In the genomic region with DNA sequence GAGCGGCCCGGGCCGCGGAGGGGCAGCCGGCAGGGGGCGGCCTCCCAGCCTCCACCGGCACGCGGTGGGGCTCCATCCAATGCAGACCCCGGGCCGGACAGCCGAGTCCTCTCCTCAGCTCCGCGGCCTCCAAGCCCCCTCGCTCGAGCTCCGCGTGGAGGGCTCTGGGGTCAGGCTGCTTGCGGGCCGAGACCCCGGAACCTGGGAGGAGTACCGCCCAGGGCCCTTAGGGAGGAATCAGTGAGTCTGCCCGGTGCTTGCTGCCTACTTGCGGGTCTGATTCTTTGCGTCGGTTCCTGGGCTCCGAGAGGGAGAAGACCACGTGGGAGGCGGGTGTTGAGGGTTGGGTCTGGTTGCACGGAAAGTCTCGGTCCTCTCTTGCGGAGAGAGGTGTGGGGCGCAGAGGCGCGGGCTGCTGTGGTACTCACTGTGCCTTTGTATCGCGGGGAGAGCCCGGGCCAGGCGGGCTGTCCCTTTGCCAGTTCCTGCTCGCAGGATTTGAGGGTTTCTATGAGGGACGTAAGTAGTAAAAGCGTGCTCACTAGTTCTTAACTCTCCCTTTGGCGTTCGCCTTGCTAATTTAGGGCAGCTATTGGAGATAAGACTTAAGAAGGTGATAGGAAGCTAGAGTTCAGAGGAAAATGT, we compare ENCODE assay signal across 8 mouse cellular contexts. TPM values are rescaled to one million over a fixed set of nuclear protein-coding genes. Genes with fewer than 3 reads are reported as not detected.
DNase-seq lines count a peak whose midpoint lies in the region; ATAC-seq and TF ChIP-seq lines count a peak whose summit lies in the region.

No protein-coding gene starts in this region.

- in situ Hi-C loops in CH12.LX (cut with MboI; ENCODE audit: low pct_ligation_motif_present, low pct_unique_long_range_greater_than_20kb, low sequenced_read_pairs), result no loop called here

- no peaks in the 10 kb centered on the region for H3K9me3 ChIP-seq in CH12.LX (replicated peaks; ENCODE audit: low read length)
- no peaks in the 10 kb centered on the region for H3K9me3 ChIP-seq in forebrain, embryonic 13.5 days (replicated peaks)
- H3K9me3 ChIP-seq in neural tube, embryonic 15.5 days (replicated peaks), result no peaks in the 10 kb centered on the region

- H3K27me3 ChIP-seq in CH12.LX (replicated peaks), result peaks cover 6% of the 10 kb centered on the region
- H3K27me3 ChIP-seq in forebrain, embryonic 13.5 days, result peaks cover 3% of the 10 kb centered on the region; the same call in 1 of the 2 replicates
- H3K27me3 ChIP-seq in neural tube, embryonic 15.5 days (replicated peaks), result no peaks in the 10 kb centered on the region

- no peak; the same call in 1 of the 2 replicates for TF ChIP-seq EP300 in CH12.LX (IDR thresholded peaks at IDR 0.05; ENCODE audit: low read length)

- dilution Hi-C loops in CH12.LX (cut with MboI; ENCODE audit: extremely low pct_ligation_motif_present, extremely low pct_unique_long_range_greater_than_20kb, low sequenced_read_pairs), result no loop called here

- peak; percentile 63 for ATAC-seq in forebrain, embryonic 13.5 days
- ATAC-seq in neural tube, embryonic 15.5 days (ENCODE audit: low FRiP score), result no peak; the same call in 1 of the 2 replicates

- TF ChIP-seq RAD21 in CH12.LX (IDR thresholded peaks at IDR 0.05; ENCODE audit: low read depth, low read length), result no peak

- H3K36me3 ChIP-seq in CH12.LX (replicated peaks in 1 of 2; ENCODE audit: control insufficient read depth in 1 of 2, insufficient read depth in 1 of 2, low read length in 1 of 2), result peaks cover 0 to 16% of the 10 kb centered on the region in 2 experiments
- no peaks in the 10 kb centered on the region for H3K36me3 ChIP-seq in forebrain, embryonic 13.5 days (ENCODE audit: poor library complexity, severe bottlenecking)
- H3K36me3 ChIP-seq in neural tube, embryonic 15.5 days, result no peaks in the 10 kb centered on the region

- intact Hi-C loops in heart, postnatal 36 days (cut with DNase I), result no loop called here

- WGBS in forebrain, embryonic 13.5 days, result 0% methylated on average over 39 of the region's 44 CpGs
- WGBS in lung, adult 2 months, result under 1% methylated on average over 44 of the region's 44 CpGs
- WGBS in neural tube, embryonic 15.5 days, result 0% methylated on average over 39 of the region's 44 CpGs

- peak overlapping the region; percentile 98 for H3K4me2 ChIP-seq in CH12.LX (ENCODE audit: insufficient read depth, low read depth, poor library complexity, severe bottlenecking)
- peak overlapping the region; percentile 65 for H3K4me2 ChIP-seq in forebrain, embryonic 13.5 days
- peak overlapping the region; percentile 86 for H3K4me2 ChIP-seq in neural tube, embryonic 15.5 days

- peak overlapping the region; percentile 72 to 77 (median 76) for H3K4me3 ChIP-seq in CH12.LX (replicated peaks in 1 of 3; ENCODE audit: low read depth in 2 of 3, low read length in 2 of 3, poor library complexity in 1 of 3)
- peak overlapping the region; percentile 83 for H3K4me3 ChIP-seq in forebrain, embryonic 13.5 days
- H3K4me3 ChIP-seq in layer of hippocampus, adult 2 months, result peak overlapping the region; percentile 97
- H3K4me3 ChIP-seq in lung, adult 2 months (replicated peaks; ENCODE audit: extremely low read depth, low read depth, low read length), result peak overlapping the region; percentile 70
- H3K4me3 ChIP-seq in neural tube, embryonic 15.5 days (replicated peaks), result peak overlapping the region; percentile 66

- peaks cover 33% of the 10 kb centered on the region for H3K79me2 ChIP-seq in CH12.LX (replicated peaks; ENCODE audit: control insufficient read depth, extremely low read depth, insufficient read depth, poor library complexity, severe bottlenecking)

- H3K4me1 ChIP-seq in CH12.LX (ENCODE audit: control insufficient read depth in 1 of 2, insufficient read depth in 2 of 2), result peaks cover 8 to 42% of the 10 kb centered on the region in 2 experiments; a peak in 3 of 4 replicates
- H3K4me1 ChIP-seq in forebrain, embryonic 13.5 days, result peaks cover 28% of the 10 kb centered on the region
- peaks cover 3% of the 10 kb centered on the region for H3K4me1 ChIP-seq in lung, adult 2 months (ENCODE audit: control insufficient read depth, insufficient read depth, low read length)
- H3K4me1 ChIP-seq in neural tube, embryonic 15.5 days, result peaks cover 30% of the 10 kb centered on the region

- peak; percentile 65 for TF ChIP-seq POLR2A in CH12.LX (IDR thresholded peaks at IDR 0.05; ENCODE audit: low read depth, low read length)
- peak; percentile 62; the same call in 1 of the 2 replicates for TF ChIP-seq POLR2A in lung, adult 2 months (IDR thresholded peaks at IDR 0.05; ENCODE audit: borderline replicate concordance, extremely low read depth, low read depth, low read length)

- peak overlapping the region; percentile 26 for H3K27ac ChIP-seq in CH12.LX (ENCODE audit: insufficient read depth, low read depth)
- H3K27ac ChIP-seq in forebrain, embryonic 13.5 days, result peak overlapping the region; percentile 83
- peak overlapping the region; percentile 95 for H3K27ac ChIP-seq in layer of hippocampus, adult 2 months
- H3K27ac ChIP-seq in neural tube, embryonic 15.5 days (replicated peaks), result peak overlapping the region; percentile 92

- peak overlapping the region; percentile 85 for H3K9ac ChIP-seq in CH12.LX (ENCODE audit: insufficient read depth, low read depth)
- H3K9ac ChIP-seq in forebrain, embryonic 13.5 days, result peak overlapping the region; percentile 80
- peak overlapping the region; percentile 73 for H3K9ac ChIP-seq in neural tube, embryonic 15.5 days (replicated peaks)

- peak in 1 of 2 experiments; percentile 58; a peak in 2 of 4 replicates for TF ChIP-seq CTCF in CH12.LX (conservative IDR thresholded peaks at IDR 0.05 in 1 of 2, IDR thresholded peaks at IDR 0.05 in 1 of 2; ENCODE audit: low read depth in 2 of 2, low read length in 2 of 2)
- peak; percentile 64 for TF ChIP-seq CTCF in layer of hippocampus, adult 2 months (conservative IDR thresholded peaks at IDR 0.05)
- TF ChIP-seq CTCF in lung, adult 2 months (IDR thresholded peaks at IDR 0.05; ENCODE audit: insufficient read depth, low read length), result no peak

- peak; percentile 88 for DNase-seq in CH12.LX (ENCODE audit: extremely low read depth)
- peak; percentile 53 for DNase-seq in c-Kit-positive CD71-negative TER-119-negative erythroid progenitor cells, embryonic 14.5 days (ENCODE audit: low read depth)
- DNase-seq in heart, postnatal 36 days, result peak; percentile 59 to 80
- DNase-seq in layer of hippocampus, adult 2 months (ENCODE audit: low spot score in 2 of 2), result peak; percentile 61 to 68
- DNase-seq in lung, adult 2 months, result peak; percentile 71
- peak; percentile 86 for DNase-seq in testis, postnatal 14 days (ENCODE audit: low spot score)

TF ChIP-seq in CH12.LX, 34 proteins besides CTCF, POLR2A, EP300 and RAD21 (continues in another document):
- TF ChIP-seq MEF2A (IDR thresholded peaks at IDR 0.05; ENCODE audit: borderline replicate concordance, low read depth, low read length) (peak; percentile 30; the same call in 1 of the 2 replicates), TCF12 (IDR thresholded peaks at IDR 0.05; ENCODE audit: low read depth, low read length) (0 out of 2 replicates have a peak, but pooled peaks have one; percentile 14), SIN3A (IDR thresholded peaks at IDR 0.05; ENCODE audit: low read length) (peak; percentile 96), CHD1 (IDR thresholded peaks at IDR 0.05; ENCODE audit: low read depth, low read length) (peak; percentile 82; the same call in 1 of the 2 replicates), ZKSCAN1 (IDR thresholded peaks at IDR 0.05; ENCODE audit: borderline replicate concordance, low read depth, low read length) (no peak; the same call in 1 of the 2 replicates), TBP (conservative IDR thresholded peaks at IDR 0.05; ENCODE audit: low read depth, low read length) (0 out of 2 replicates have a peak, but pooled peaks have one; percentile 1), MYC (IDR thresholded peaks at IDR 0.05; ENCODE audit: low read depth, low read length) (peak; percentile 91), POLR2AphosphoS2 (IDR thresholded peaks at IDR 0.05; ENCODE audit: low read depth, low read length) (no peak), JUN (IDR thresholded peaks at IDR 0.05; ENCODE audit: insufficient read depth, low read depth, low read length) (no peak), MAZ (IDR thresholded peaks at IDR 0.05; ENCODE audit: low read depth, low read length) (0 out of 2 replicates have a peak, but pooled peaks have one; percentile 26), E2F4 (IDR thresholded peaks at IDR 0.05; ENCODE audit: insufficient replicate concordance, low read depth, low read length) (0 out of 2 replicates have a peak, but pooled peaks have one; percentile 50), IRF4 (IDR thresholded peaks at IDR 0.05; ENCODE audit: low read depth, low read length) (peak; percentile 53), UBTF (IDR thresholded peaks at IDR 0.05; ENCODE audit: low read depth, low read length) (peak; percentile 97)

RNA-seq across cellular contexts. Expression of a gene that starts 12.8 kb away (rescaled TPM):
- total RNA-seq in CH12.LX (2012; rRNA removed) (not detected in 2 replicates), CH12.LX (2014; rRNA removed) (not detected in 2 replicates)
- polyA plus RNA-seq in CH12.LX (2012; ENCODE audit: insufficient read length, low read depth), result not detected in 2 replicates
- not detected in 2 replicates for polyA plus RNA-seq in forebrain, embryonic 13.5 days (2015; fragmentation: Nextera tagmentation; extraction: Ambion mirVana)
- not detected for total RNA-seq in heart, postnatal 36 days (2021)
- total RNA-seq in layer of hippocampus, adult 2 months (2021), result not detected
- polyA plus RNA-seq in lung, adult 2 months (2012; rRNA removed), result not detected in 2 replicates
- polyA plus RNA-seq in neural tube, embryonic 15.5 days (2015; fragmentation: Nextera tagmentation; extraction: Ambion mirVana), result 0.24 TPM in 1 of 2 replicates, not detected in the other

RNA-seq across cellular contexts. Expression of a gene that starts 50.6 kb away (rescaled TPM):
- total RNA-seq in CH12.LX (2012; rRNA removed) (61.7 and 76.5 TPM in 2 replicates), CH12.LX (2014; rRNA removed) (35.0 and 36.9 TPM in 2 replicates)
- polyA plus RNA-seq in CH12.LX (2012; ENCODE audit: insufficient read length, low read depth), result 53.5 and 62.6 TPM in 2 replicates
- 20.5 and 22.6 TPM in 2 replicates for polyA plus RNA-seq in forebrain, embryonic 13.5 days (2015; fragmentation: Nextera tagmentation; extraction: Ambion mirVana)
- 10 to 100 TPM; 13.6 to 26.1 TPM for total RNA-seq in heart, postnatal 36 days (2021)
- total RNA-seq in layer of hippocampus, adult 2 months (2021), result 10 to 100 TPM; 66.7 to 69.6 TPM
- 25.1 and 34.5 TPM in 2 replicates for polyA plus RNA-seq in lung, adult 2 months (2012; rRNA removed)
- polyA plus RNA-seq in neural tube, embryonic 15.5 days (2015; fragmentation: Nextera tagmentation; extraction: Ambion mirVana), result 19.2 and 22.9 TPM in 2 replicates

RNA-seq across cellular contexts. Expression of a gene that starts 50.7 kb away (rescaled TPM):
- total RNA-seq in CH12.LX (2012; rRNA removed) (37.5 and 40.8 TPM in 2 replicates), CH12.LX (2014; rRNA removed) (33.1 and 34.1 TPM in 2 replicates)
- 59.5 and 66.1 TPM in 2 replicates for polyA plus RNA-seq in CH12.LX (2012; ENCODE audit: insufficient read length, low read depth)
- polyA plus RNA-seq in forebrain, embryonic 13.5 days (2015; fragmentation: Nextera tagmentation; extraction: Ambion mirVana), result 38.8 and 40.1 TPM in 2 replicates
- 1 to 10 TPM; 5.9 to 8.2 TPM for total RNA-seq in heart, postnatal 36 days (2021)
- 10 to 100 TPM; 33.0 to 33.8 TPM for total RNA-seq in layer of hippocampus, adult 2 months (2021)
- 4.5 and 6.8 TPM in 2 replicates for polyA plus RNA-seq in lung, adult 2 months (2012; rRNA removed)
- 27.1 and 28.4 TPM in 2 replicates for polyA plus RNA-seq in neural tube, embryonic 15.5 days (2015; fragmentation: Nextera tagmentation; extraction: Ambion mirVana)

Comparison
In these comparisons a context has a peak if more than half of its experiments do, and no peak if none do; other contexts are left out.
1. H3K27ac ChIP-seq: peak in every context shown above with its lines; median percentile 95 in layer of hippocampus, adult 2 months; 92 in neural tube, embryonic 15.5 days; 83 in forebrain, embryonic 13.5 days; 26 in CH12.LX.